Mouse (Mus musculus) liver, postnatal 0 days (tissue): ENCODE data around the gene Per2. TPM values are rescaled to one million over a fixed set of nuclear protein-coding genes. Genes with fewer than 3 reads are reported as not detected.

Experiments used
- ATAC-seq: fragments of 200-750 bp; cut with Nextera tagmentation; 2 replicates; pipeline ENCODE4 v1.8.0; 2017; ENCODE audit warnings: mild to moderate bottlenecking, moderate library complexity
- DNase-seq: peaks from one replicate; pipeline ENCODE4 v3.0.0-alpha.2; 2016
- H3K27ac ChIP-seq: fragments of 300-500 bp; sonication (generic); 2 replicates; pipeline ENCODE4 v1.5.1; 2014; ENCODE audit warnings: antibody characterized with exemption, moderate library complexity, mild to moderate bottlenecking, low read depth
- H3K27me3 ChIP-seq: fragments of 300-500 bp; sonication (generic); 2 replicates; pipeline ENCODE4 v1.6.1; 2014; ENCODE audit warnings: low read length, control low read depth, mixed read lengths; ENCODE audit not compliant: insufficient read depth
- H3K36me3 ChIP-seq: fragments of 300-500 bp; sonication (generic); replicated peaks from 2 replicates; pipeline ENCODE4 v1.6.1; 2014; ENCODE audit warnings: mild to moderate bottlenecking, control low read depth, low read length, moderate library complexity, mixed read lengths; ENCODE audit not compliant: insufficient read depth
- H3K4me1 ChIP-seq: fragments of 300-500 bp; sonication (generic); 2 replicates; pipeline ENCODE4 v1.6.1; 2014; ENCODE audit warnings: antibody characterized with exemption, mild to moderate bottlenecking, control low read depth; ENCODE audit not compliant: insufficient read depth
- H3K4me2 ChIP-seq: fragments of 300-500 bp; sonication (generic); 2 replicates; pipeline ENCODE4 v1.6.1; 2014; ENCODE audit warnings: low read depth, mild to moderate bottlenecking, low read length, moderate library complexity, mixed read lengths
- H3K4me3 ChIP-seq: fragments of 300-500 bp; sonication (generic); 2 replicates; pipeline ENCODE4 v1.5.1; 2014; ENCODE audit warnings: low read depth, low read length
- H3K9ac ChIP-seq: fragments of 300-500 bp; sonication (generic); replicated peaks from 2 replicates; pipeline ENCODE4 v1.6.1; 2014; ENCODE audit warnings: mild to moderate bottlenecking, moderate library complexity
- H3K9me3 ChIP-seq: fragments of 300-500 bp; sonication (generic); 2 replicates; pipeline ENCODE4 v1.6.1; 2016; ENCODE audit warnings: mild to moderate bottlenecking, control low read depth, low read length, mixed read lengths
- CTCF ChIP-seq: sonication (generic); IDR thresholded peaks from 2 replicates; pipeline ENCODE4 v1.5.1; 2016; ENCODE audit warnings: antibody characterized with exemption, low read depth
- EP300 ChIP-seq: IDR thresholded peaks from 2 replicates; pipeline ENCODE4 v1.6.1; 2016; ENCODE audit warnings: antibody characterized with exemption, low read depth, mild to moderate bottlenecking
- WGBS: fragments of 180-500 bp; shearing (Covaris S2); extraction: QIAGEN DNeasy Blood & Tissue Kit; methylation state at CpG from one replicate; pipeline ENCODE4 v1.1.7; 2014; ENCODE audit not compliant: insufficient replicate concordance; 5-methylcytosine and 5-hydroxymethylcytosine counted together
- polyA plus RNA-seq: library from polyadenylated mRNA; unstranded; fragments of >200 nt; fragmentation: Nextera tagmentation; extraction: Ambion mirVana; gene quantifications from 2 replicates; pipeline ENCODE4 v1.2.1, GENCODE M21; 2015

The Per2 gene
- polyA plus RNA-seq, 1 experiment from 2014 or later: 2.5 TPM

DNA sequence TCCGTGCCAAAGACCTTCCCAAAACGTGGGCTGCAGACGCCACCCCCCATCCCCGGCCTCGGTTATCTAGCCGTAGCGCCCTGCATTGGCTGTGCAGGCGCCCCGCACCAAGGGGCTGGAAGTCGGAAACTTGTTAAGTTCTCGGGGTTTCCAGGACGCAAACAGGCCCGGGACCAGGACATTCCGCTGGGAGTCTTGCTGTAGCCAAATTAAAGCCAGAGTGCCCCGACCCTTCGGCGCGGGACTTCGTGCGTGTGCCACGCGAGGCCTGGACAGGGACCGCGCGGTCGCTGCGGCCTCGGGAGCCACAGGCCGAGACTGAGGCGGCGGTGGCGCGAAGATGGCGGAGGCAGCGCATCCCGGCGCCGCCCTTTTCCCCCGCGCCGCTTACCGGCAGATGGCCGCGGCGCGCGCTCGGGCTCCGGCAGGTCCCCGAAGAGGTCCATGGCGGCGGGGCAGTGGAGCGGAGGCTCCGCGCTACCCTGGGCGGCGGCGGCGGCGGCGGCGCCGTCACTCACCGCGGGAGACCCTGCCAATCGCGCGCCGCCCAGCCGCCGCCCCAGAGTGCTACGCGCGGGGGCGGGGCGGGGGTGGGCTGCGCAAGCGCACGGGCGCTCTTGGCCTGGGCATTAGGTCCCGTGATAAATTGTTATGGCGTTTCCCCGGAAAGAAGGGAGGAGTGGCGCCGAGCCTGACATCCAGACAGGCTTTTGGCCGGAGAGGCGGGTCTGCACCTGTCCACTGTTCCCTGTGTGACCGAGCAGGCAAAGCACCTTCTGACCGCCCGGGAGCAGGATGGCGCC, 60.7 kb downstream of the Per2 start, which contains the start of gene Ilkap:
Gene Ilkap, minus strand, starts transcription at position 556 of the 803 bp plus-strand sequence.
- Histone ChIP-seq H3K9me3 (no peaks in the 10 kb centered on the region), H3K4me1 (peaks cover 23% of the 10 kb centered on the region), H3K4me2 (peak within 1 kb of the TSS; percentile 77), H3K9ac (peak within 1 kb of the TSS; percentile 83), H3K36me3 (peaks cover 12% of the 10 kb centered on the region), H3K27ac (peak within 1 kb of the TSS; percentile 89), H3K4me3 (peak within 1 kb of the TSS; percentile 80), H3K27me3 (no peaks in the 10 kb centered on the region)
- ATAC-seq: peak; percentile 97
- TF ChIP-seq CTCF (no peak), EP300 (no peak)
- 2% methylated on average over 71 of the region's 91 CpGs for WGBS
- peak; percentile 92 for DNase-seq

DNA sequence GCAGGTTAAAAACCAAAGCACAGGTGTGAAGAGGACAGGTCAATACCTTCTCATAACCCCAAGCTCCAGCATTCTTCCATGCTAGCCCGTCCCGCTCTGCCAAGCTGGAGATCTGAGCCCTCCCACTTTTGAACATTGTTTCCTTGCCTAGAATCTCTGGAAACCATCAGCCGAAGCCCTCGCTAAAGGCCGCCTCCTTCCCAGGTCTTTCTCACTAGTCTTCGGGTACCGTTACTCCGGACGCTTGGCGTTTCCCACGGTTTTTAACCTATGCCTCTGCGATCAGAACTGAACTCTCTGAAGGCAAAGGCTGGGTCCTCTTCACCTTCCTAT, 61.2 kb downstream of the Per2 start:
- H3K36me3 ChIP-seq: peaks cover 17% of the 10 kb centered on the region
- H3K27ac ChIP-seq: peak overlapping the region; percentile 89
- ATAC-seq: 0 out of 2 replicates have a peak, but pooled peaks have one; percentile 1
- H3K4me1 ChIP-seq: peaks cover 23% of the 10 kb centered on the region
- TF ChIP-seq EP300: no peak
- TF ChIP-seq CTCF: no peak
- under 1% methylated on average over 12 of the region's 12 CpGs for WGBS
- no peaks in the 10 kb centered on the region for H3K9me3 ChIP-seq
- H3K9ac ChIP-seq: peak overlapping the region; percentile 83
- H3K4me3 ChIP-seq: peak overlapping the region; percentile 80
- H3K27me3 ChIP-seq: no peaks in the 10 kb centered on the region
- peak overlapping the region; percentile 77 for H3K4me2 ChIP-seq
- no peak for DNase-seq

DNA sequence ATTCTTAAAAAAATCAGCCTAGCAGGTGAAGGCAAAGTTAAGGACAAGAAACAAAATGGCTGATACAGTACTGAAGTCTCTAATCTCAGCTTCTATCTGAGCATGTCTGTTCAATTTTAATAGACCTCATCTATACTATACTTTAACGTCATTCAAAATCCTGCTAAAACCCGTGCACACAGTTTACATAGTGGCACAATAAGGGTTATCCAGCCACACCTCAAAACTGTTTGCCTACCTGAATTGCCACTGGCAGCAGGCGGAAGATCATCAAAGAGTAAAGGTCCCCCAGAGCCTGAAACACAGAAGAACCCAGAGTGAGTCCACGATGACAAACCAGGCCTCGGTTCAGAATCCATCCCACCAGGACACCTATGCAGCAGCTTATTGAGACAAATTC, 68.8 kb downstream of the Per2 start:
- 85% methylated on average over 5 of the region's 5 CpGs for WGBS
- no peaks in the 10 kb centered on the region for H3K27me3 ChIP-seq
- no peaks in the 10 kb centered on the region for H3K9me3 ChIP-seq
- no peak for TF ChIP-seq CTCF
- no peak for TF ChIP-seq EP300
- H3K27ac ChIP-seq: no peak overlapping the region
- H3K9ac ChIP-seq: no peak overlapping the region
- no peak overlapping the region for H3K4me3 ChIP-seq
- DNase-seq (no peak), ATAC-seq (no peak)
- no peak overlapping the region for H3K4me2 ChIP-seq
- peaks cover 8% of the 10 kb centered on the region; the same call in 1 of the 2 replicates for H3K4me1 ChIP-seq
- H3K36me3 ChIP-seq: peaks cover 72% of the 10 kb centered on the region

DNA sequence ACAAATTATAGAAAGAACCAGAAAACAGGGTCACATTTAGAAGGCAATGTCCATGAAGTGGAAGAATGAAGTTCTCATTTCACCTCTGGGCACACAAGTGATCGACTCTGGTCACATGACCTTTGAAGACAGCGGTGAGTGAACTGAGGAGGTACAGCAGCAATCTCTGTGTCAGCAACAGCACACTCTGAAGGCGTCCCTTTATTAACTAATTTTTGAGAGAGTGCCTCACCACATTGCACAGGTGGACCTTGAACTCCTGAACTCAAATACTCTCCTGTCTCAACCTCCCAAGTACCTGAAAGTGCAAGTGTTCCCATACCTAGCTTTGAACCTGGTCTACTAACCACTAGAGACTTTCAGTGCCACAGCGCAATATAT, 78.0 kb downstream of the Per2 start:
- TF ChIP-seq EP300: no peak
- Histone ChIP-seq H3K27ac (no peak overlapping the region), H3K4me1 (no peaks in the 10 kb centered on the region), H3K36me3 (peaks cover 89% of the 10 kb centered on the region), H3K4me2 (no peak overlapping the region), H3K9me3 (no peaks in the 10 kb centered on the region), H3K4me3 (no peak overlapping the region), H3K27me3 (no peaks in the 10 kb centered on the region), H3K9ac (no peak overlapping the region)
- ATAC-seq (no peak), DNase-seq (no peak)
- 88% methylated on average over 4 of the region's 4 CpGs for WGBS

DNA sequence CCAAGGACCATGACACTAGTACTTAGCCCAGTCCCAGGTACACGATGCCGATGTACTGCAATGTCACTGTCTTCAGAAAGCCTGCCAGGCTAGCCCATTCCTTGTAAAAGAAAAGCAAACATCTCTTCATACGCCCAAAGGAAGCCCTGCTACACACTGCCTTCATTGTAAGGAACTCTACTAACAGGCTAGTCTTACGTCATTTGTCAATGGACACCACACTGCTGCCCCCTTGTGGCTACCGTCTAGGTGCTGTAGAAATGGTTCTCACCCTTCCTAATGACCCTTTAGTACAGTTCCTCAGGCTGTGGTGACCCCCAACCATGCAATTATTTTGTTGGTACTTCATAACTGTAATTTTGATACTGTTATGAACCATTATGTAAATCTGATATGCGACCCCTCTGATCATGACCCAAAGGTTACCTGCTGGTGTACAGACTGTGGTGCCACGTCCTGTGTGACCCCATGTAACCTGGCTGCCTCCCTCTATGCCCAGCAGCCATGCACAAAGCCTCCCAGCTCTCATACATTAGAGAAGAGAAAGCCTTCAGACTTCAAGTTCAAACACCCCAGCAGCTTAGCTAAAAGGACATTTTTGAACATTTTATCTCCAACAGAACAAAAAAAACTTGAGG, 78.6 kb downstream of the Per2 start:
- Histone ChIP-seq H3K4me1 (no peaks in the 10 kb centered on the region), H3K27me3 (no peaks in the 10 kb centered on the region), H3K4me2 (no peak overlapping the region), H3K9ac (no peak overlapping the region), H3K9me3 (no peaks in the 10 kb centered on the region), H3K27ac (no peak overlapping the region), H3K4me3 (no peak overlapping the region), H3K36me3 (peaks cover 91% of the 10 kb centered on the region)
- peak; percentile 93 for TF ChIP-seq CTCF
- no peak for TF ChIP-seq EP300
- WGBS: 60% methylated on average over 7 of the region's 7 CpGs
- DNase-seq (peak; percentile 88), ATAC-seq (peak; percentile 81)

DNA sequence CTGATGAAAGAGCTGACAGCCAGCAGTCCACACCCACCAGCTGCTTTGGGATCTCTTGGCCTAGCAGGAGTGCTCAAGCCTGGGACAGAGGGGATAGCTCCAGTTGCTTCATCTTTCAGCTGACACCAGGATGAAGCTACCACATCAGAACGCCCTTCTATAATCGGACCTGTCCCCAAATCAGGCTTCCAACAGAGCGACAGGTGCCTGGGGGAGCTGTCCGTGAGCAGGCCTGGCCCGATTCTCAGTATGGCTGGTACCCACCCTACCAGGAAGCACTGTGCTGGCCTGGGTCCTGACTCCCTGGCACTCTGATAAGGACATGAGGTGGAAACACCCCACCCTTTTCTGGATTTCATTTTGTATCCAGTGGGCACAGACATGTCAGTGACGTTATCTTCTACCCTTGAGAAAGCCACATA, 85.7 kb downstream of the Per2 start:
- no peak overlapping the region; the same call in 1 of the 2 replicates for H3K9ac ChIP-seq
- H3K4me2 ChIP-seq: no peak overlapping the region
- no peak overlapping the region for H3K4me3 ChIP-seq
- peak overlapping the region; percentile 78; the same call in 1 of the 2 replicates for H3K27ac ChIP-seq
- DNase-seq: peak; percentile 55
- WGBS: 61% methylated on average over 6 of the region's 6 CpGs
- H3K36me3 ChIP-seq: peaks cover 81% of the 10 kb centered on the region
- H3K9me3 ChIP-seq: no peaks in the 10 kb centered on the region
- TF ChIP-seq EP300 (peak; percentile 89), CTCF (no peak)
- peaks cover 12% of the 10 kb centered on the region; the same call in 1 of the 2 replicates for H3K4me1 ChIP-seq
- no peaks in the 10 kb centered on the region for H3K27me3 ChIP-seq
- ATAC-seq: peak; percentile 91
